Mouse (Mus musculus) embryonic facial prominence, embryonic 10.5 days (tissue): ENCODE measurements around the gene Gm8257. TPM values are rescaled to one million over a fixed set of nuclear protein-coding genes. Genes with fewer than 3 reads are reported as not detected.
"Not testable (repeated sequence)": the region's sequence is repeated elsewhere in the genome, so short reads cannot be mapped to it uniquely, and the experiment has no call there.

ENCODE experiments used
- DNase-seq: peaks from one replicate; pipeline ENCODE4 v3.0.0-alpha.2; 2017; ENCODE audit warnings: low spot score
- H3K27ac ChIP-seq: fragments of 300-500 bp; sonication (generic); replicated peaks from 2 replicates; pipeline ENCODE4 v1.5.1; 2016; ENCODE audit warnings: mild to moderate bottlenecking
- H3K27me3 ChIP-seq: fragments of 300-500 bp; sonication (generic); replicated peaks from 2 replicates; pipeline ENCODE4 v1.6.1; 2016; ENCODE audit warnings: low read depth, mild to moderate bottlenecking; ENCODE audit not compliant: poor library complexity, severe bottlenecking
- H3K36me3 ChIP-seq: fragments of 300-500 bp; sonication (generic); replicated peaks from 2 replicates; pipeline ENCODE4 v1.6.1; 2016; ENCODE audit warnings: mild to moderate bottlenecking, moderate library complexity
- H3K4me1 ChIP-seq: fragments of 300-500 bp; sonication (generic); 2 replicates; pipeline ENCODE4 v1.6.1; 2016
- H3K4me3 ChIP-seq: fragments of 300-500 bp; sonication (generic); 2 replicates; pipeline ENCODE4 v1.5.1; 2016; ENCODE audit warnings: mild to moderate bottlenecking, moderate library complexity
- H3K9me3 ChIP-seq: fragments of 300-500 bp; sonication (generic); 2 replicates; pipeline ENCODE4 v1.6.1; 2016; ENCODE audit warnings: mild to moderate bottlenecking
- WGBS: fragments of 180-500 bp; shearing (Covaris S2); methylation state at CpG from one replicate; pipeline ENCODE4 v1.1.7; 2016; 5-methylcytosine and 5-hydroxymethylcytosine counted together
- polyA plus RNA-seq: library from polyadenylated mRNA; unstranded; fragments of >200 nt; fragmentation: Nextera tagmentation; extraction: Ambion mirVana; gene quantifications from 2 replicates; pipeline ENCODE4 v1.2.1, GENCODE M21; 2016

Gene Gm8257
- polyA plus RNA-seq, result not detected in 2 replicates

DNA sequence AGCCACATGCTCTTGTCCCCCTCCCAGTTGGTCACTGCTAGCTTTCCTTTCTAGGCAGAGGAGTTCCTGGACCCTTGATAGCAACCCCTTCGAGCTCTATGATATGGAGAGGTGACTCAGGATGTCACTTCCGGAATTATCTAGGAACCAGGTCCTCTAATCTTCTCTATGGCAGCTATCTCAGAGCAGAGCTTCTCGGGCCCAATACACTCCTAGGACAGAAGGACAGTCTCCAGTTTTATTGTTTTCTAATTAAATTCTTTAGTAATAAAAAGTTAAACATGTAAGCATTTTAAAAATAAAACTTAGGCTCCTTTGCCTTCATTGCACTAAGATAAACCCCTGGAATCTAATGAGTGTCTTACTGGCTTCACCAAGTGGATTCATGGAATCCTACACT is at the start of gene Gm8257:
TSS of gene Gm8257 (minus strand) at position 101 of the 400 bp plus-strand sequence.
- not testable (repeated sequence) for H3K4me3 ChIP-seq, H3K4me1 ChIP-seq, DNase-seq, H3K36me3 ChIP-seq, H3K9me3 ChIP-seq, H3K27me3 ChIP-seq, H3K27ac ChIP-seq
- 85% methylated on average over 3 of the region's 3 CpGs for WGBS

DNA sequence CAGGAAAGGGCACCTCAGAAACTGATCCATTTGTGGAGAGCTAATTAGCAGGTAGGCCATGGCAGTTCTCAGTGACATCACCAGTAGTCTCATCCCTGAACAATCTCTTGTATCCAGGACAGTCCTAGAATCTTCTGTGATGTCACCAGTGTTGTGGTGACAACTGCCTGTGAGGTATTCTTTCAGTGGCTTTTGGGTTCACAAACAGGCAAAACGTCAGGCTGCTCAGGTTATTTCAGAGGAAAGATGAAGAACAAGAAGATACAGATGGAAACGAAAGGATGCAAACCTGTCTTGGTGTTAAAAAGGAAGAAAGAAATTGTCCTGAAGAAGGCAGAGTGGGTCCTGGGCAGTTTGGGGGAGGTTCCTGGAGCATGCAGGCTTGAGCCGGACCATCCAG is 44.0 kb upstream of the Gm8257 start, which contains the start of gene Gm8267:
TSS of gene Gm8267 (minus strand) at position 101 of the 400 bp plus-strand sequence.
- H3K4me1 ChIP-seq, result no peaks in the 10 kb centered on the region
- no peaks in the 10 kb centered on the region for H3K9me3 ChIP-seq
- no peak for DNase-seq
- H3K27ac ChIP-seq, result no peak within 1 kb of the TSS
- no peaks in the 10 kb centered on the region for H3K27me3 ChIP-seq
- H3K4me3 ChIP-seq, result no peak within 1 kb of the TSS
- no peaks in the 10 kb centered on the region for H3K36me3 ChIP-seq
- 86% methylated on average over 3 of the region's 3 CpGs for WGBS

DNA sequence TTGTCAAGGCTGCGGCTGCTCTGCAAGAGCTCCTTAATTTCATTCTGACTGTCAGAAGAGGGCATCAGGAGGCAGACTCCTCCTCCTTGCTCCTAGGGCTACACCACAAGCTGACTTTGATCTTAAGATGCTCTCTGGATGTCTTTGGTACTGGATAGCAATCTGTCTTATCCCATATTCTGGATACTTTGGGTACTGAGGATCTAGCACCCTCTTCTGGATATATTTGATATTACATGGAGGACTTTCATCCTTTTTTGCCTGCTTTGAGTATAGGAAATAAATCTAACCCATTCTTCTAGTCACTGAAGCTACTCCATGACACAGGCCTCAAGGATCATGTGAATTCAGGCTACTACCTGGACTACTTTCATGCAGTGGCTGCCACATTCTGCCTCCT is 36.5 kb upstream of the Gm8257 start:
- not testable (repeated sequence) for H3K27me3 ChIP-seq, H3K4me1 ChIP-seq, H3K4me3 ChIP-seq, DNase-seq, H3K9me3 ChIP-seq, H3K27ac ChIP-seq, H3K36me3 ChIP-seq
- WGBS, result 58% methylated on average over 1 of the region's 1 CpGs

DNA sequence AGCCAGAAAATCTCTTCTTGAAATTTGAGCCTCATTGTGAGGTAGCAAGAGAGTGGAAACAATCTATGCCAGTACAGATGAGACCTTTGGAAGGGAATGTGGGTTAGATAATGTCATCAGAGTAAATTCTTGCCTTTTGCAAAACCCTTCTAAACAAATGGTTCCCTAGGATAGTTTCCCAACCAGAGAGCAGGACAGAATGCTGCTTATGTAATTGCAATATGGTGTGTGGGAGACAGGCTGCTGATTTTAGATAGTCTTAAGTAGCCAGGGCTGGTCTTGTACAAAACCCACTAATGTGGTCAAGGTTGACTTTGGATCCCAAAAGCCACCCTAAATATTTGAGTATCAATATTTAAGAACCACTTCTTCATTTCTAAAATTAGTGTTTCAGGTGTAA is 24.5 kb upstream of the Gm8257 start:
- not testable (repeated sequence) for H3K36me3 ChIP-seq, DNase-seq, H3K9me3 ChIP-seq, H3K27ac ChIP-seq, H3K4me1 ChIP-seq, H3K4me3 ChIP-seq, H3K27me3 ChIP-seq

DNA sequence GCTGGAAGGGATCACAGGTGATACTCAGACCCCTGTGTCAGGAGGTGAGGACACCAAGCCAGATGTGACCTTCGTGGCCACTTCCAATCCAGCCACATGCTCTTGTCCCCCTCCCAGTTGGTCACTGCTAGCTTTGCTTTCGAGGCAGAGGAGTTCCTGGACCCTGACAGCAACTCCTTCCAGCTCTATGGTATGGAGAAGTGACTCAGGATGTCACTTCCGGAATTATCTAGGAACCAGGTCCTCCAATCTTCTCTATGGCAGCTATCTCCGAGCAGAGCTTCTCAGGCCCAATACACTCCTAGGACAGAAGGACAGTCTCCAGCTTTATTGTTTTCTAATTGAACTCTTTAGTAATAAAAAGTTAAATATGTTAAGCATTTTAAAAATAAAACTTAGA is 78.5 kb downstream of the Gm8257 start, which contains the start of gene Gm5624:
TSS of gene Gm5624 (minus strand) at position 202 of the 400 bp plus-strand sequence.
- not testable (repeated sequence) for H3K36me3 ChIP-seq, H3K27ac ChIP-seq, H3K9me3 ChIP-seq, H3K4me1 ChIP-seq, H3K4me3 ChIP-seq, DNase-seq, H3K27me3 ChIP-seq
- WGBS, result 84% methylated on average over 4 of the region's 4 CpGs

Other genes with a start within 250 kb of the Gm8257 start
- gene BC061237, start 214.0 kb downstream of the Gm8257 start, polyA plus RNA-seq, result not detected in 2 replicates
- gene Gm17093, start 188.2 kb downstream of the Gm8257 start, polyA plus RNA-seq, result not detected in 2 replicates
- gene Gm8247, start 123.3 kb downstream of the Gm8257 start, polyA plus RNA-seq, result not detected in 2 replicates
- gene Gm5624, start 78.5 kb downstream of the Gm8257 start, polyA plus RNA-seq, result not detected in 2 replicates
- not detected in 2 replicates for gene Gm8267, start 43.9 kb upstream of the Gm8257 start, polyA plus RNA-seq
- not detected in 2 replicates for gene Ptgdr, start 152.9 kb upstream of the Gm8257 start, polyA plus RNA-seq